Mouse (Mus musculus): ENCODE measurements around the gene Gm3115. TPM values are rescaled to one million over a fixed set of nuclear protein-coding genes. Genes with fewer than 3 reads are reported as not detected.
A peak's percentile ranks its signal among the peaks of the same experiment; 100 is the strongest.
"Not testable (repeated sequence)": the region's sequence is repeated elsewhere in the genome, so short reads cannot be mapped to it uniquely, and the experiment has no call there.

Gene Gm3115
- polyA plus RNA-seq (2015; fragmentation: Nextera tagmentation; extraction: Ambion mirVana) = not detected in 2 replicates

DNA sequence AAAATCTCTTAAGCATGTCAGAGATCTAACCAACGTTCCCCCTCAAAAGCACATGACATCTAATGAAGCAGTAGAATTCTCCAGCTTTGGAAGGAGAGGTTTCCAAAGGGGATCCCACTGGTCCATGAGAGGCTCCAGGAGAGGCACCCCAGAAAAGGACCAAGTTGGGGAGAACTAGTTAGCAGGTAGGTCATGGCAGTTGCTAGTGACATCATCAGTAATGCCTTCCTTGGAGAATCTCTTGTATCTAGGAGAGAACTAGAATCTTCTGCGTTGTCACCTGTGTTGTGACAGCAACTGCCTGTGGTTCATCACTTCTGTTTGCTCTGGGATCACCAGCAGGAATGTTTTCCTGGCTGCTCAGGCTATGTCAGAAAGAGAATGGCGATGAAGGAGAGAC, at the start of gene Gm3115:
TSS of gene Gm3115 (plus strand) at position 301 of the 400 bp plus-strand sequence.
- H3K27ac ChIP-seq (replicated peaks); ATAC-seq (replicated peaks); H3K4me3 ChIP-seq; H3K4me1 ChIP-seq; H3K36me3 ChIP-seq; H3K27me3 ChIP-seq; H3K9me3 ChIP-seq; H3K4me2 ChIP-seq (replicated peaks); H3K9ac ChIP-seq (replicated peaks): not testable (repeated sequence)
- 53% methylated on average over 3 of the region's 3 CpGs for WGBS

DNA sequence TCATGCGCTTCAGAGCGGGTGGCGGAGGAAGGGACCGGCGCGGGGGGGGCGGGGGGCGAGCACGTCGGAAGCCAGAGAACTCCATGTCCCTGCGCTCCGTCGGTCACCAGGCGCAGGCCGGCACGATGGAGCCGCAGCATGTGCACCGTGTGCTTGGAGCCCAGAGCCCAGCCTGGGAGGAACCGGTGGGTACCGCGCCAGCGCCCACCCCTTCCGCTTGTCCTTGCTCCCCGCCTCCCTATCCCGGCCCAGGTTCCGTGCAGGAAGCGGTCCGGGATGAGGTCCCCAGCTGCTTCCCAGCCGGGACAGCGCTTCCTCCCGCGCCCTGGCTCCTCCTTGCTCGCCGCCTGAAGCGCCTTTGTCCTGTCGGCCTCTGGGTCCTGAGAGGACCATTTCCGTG, 26.5 kb downstream of the Gm3115 start, which contains the start of gene Gm8108:
TSS of gene Gm8108 (plus strand) at position 101 of the 400 bp plus-strand sequence.
- Histone ChIP-seq H3K4me3 (peak within 1 kb of the TSS; percentile 52), H3K4me2 (replicated peaks) (peak within 1 kb of the TSS; percentile 54), H3K9ac (replicated peaks) (peak within 1 kb of the TSS; percentile 55)
- not testable (repeated sequence) for H3K4me1 ChIP-seq; H3K27me3 ChIP-seq; H3K36me3 ChIP-seq; ATAC-seq (replicated peaks); H3K9me3 ChIP-seq; H3K27ac ChIP-seq (replicated peaks)
- 6% methylated on average over 37 of the region's 37 CpGs for WGBS

DNA sequence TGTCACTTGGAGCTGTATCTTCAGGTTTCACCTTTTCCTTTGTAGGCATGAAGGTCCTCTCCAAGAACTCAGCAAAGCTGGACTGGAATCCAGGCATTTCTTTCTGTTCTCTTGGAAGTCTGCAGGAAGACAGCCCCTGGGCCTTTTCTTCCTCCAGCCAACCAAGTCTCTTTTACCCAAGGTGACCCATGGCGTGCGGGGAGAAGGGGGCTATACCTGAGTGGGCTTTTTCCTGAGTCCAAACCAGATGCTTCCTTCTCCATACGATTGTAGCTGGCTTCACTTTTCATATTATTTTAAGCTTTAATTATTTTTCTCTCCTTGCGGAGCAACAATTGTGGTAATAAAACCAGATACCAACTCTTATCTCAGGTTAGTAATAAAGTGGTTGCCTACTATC, 57.7 kb downstream of the Gm3115 start:
- not testable (repeated sequence) for H3K9me3 ChIP-seq; H3K4me1 ChIP-seq; H3K27ac ChIP-seq (replicated peaks); H3K4me2 ChIP-seq (replicated peaks); H3K4me3 ChIP-seq; H3K27me3 ChIP-seq; H3K9ac ChIP-seq (replicated peaks); ATAC-seq (replicated peaks); H3K36me3 ChIP-seq
- WGBS = 99% methylated on average over 4 of the region's 4 CpGs

Other genes starting within 250 kb of the Gm3115 start
- gene Gm3033, start 237.9 kb upstream of the Gm3115 start, polyA plus RNA-seq (2015; fragmentation: Nextera tagmentation; extraction: Ambion mirVana) = 0.17 TPM in 2 replicates
- gene Gm2916, start 199.9 kb upstream of the Gm3115 start, polyA plus RNA-seq (2015; fragmentation: Nextera tagmentation; extraction: Ambion mirVana) = not detected in 2 replicates
- not detected in 2 replicates for gene Gm3029, start 152.4 kb upstream of the Gm3115 start, polyA plus RNA-seq (2015; fragmentation: Nextera tagmentation; extraction: Ambion mirVana)
- gene Gm3095, start 120.6 kb upstream of the Gm3115 start, polyA plus RNA-seq (2015; fragmentation: Nextera tagmentation; extraction: Ambion mirVana) = 0.78 and 0.83 TPM in 2 replicates
- not detected in 2 replicates for gene Gm3099, start 85.7 kb upstream of the Gm3115 start, polyA plus RNA-seq (2015; fragmentation: Nextera tagmentation; extraction: Ambion mirVana)
- gene Gm5796, start 60.2 kb upstream of the Gm3115 start, polyA plus RNA-seq (2015; fragmentation: Nextera tagmentation; extraction: Ambion mirVana) = 3.0 and 3.6 TPM in 2 replicates
- 2.4 and 4.4 TPM in 2 replicates for gene Gm8108, start 26.4 kb downstream of the Gm3115 start, polyA plus RNA-seq (2015; fragmentation: Nextera tagmentation; extraction: Ambion mirVana)
- not detected in 2 replicates for gene Gm3127, start 80.9 kb downstream of the Gm3115 start, polyA plus RNA-seq (2015; fragmentation: Nextera tagmentation; extraction: Ambion mirVana)
- 5.9 and 7.2 TPM in 2 replicates for gene Gm2974, start 98.5 kb downstream of the Gm3115 start, polyA plus RNA-seq (2015; fragmentation: Nextera tagmentation; extraction: Ambion mirVana)
- not detected in 2 replicates for gene Gm3138, start 165.5 kb downstream of the Gm3115 start, polyA plus RNA-seq (2015; fragmentation: Nextera tagmentation; extraction: Ambion mirVana)
- gene Gm3149, start 233.2 kb downstream of the Gm3115 start, polyA plus RNA-seq (2015; fragmentation: Nextera tagmentation; extraction: Ambion mirVana) = not detected in 2 replicates